Mouse (Mus musculus) spleen, adult 12 weeks (tissue): ENCODE measurements around the gene Myh7.

ENCODE experiments used
- DNase-seq: peaks from one replicate; pipeline ENCODE4 v3.0.0; 2022; ENCODE audit warnings: low spot score

The Myh7 gene

DNA sequence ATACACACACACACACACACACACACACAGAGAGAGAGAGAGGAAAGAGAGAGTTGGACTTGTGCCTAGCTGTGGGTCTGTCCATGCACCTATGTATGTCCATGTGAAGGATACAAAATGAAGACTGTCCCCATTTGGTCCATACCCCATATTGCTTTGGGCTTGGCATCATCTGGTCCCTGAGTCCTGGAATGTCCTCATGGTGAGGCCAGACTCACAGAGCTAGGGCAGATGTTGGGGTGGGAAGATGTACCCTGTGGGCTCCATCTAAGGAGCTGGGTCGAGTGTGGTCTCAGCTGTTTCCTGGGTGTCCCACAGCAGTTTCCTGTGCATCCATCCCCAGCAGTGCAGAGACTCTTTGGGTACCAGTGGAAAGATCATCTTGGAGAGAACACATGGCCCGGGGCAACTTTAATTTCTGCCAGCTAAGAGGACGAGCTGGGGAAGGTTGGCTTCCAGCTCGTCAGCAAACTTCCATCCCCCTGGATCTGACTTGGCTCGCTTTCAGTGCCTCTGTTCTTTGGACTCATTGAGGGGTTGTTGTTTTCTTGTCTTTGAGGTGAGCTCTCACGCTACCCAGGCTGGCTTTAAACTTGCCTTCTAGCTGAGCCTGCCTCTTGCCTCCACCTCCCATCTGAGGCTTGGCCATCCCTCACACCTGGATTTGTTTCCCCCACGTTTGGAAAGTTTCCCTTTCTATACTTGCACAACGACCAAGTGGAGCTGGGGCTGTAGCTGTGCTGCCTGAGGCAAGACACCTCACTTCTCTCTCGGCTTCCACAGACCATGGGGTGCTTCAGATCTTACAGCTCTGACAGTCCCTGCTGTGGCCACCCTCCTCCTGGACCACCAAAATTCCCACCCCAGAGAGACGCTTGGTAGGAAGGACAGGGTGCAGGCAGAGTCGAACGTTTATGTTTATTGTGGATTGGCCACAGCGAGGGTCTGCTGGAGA is 53.1 kb downstream of the Myh7 start:
- DNase-seq = no peak

DNA sequence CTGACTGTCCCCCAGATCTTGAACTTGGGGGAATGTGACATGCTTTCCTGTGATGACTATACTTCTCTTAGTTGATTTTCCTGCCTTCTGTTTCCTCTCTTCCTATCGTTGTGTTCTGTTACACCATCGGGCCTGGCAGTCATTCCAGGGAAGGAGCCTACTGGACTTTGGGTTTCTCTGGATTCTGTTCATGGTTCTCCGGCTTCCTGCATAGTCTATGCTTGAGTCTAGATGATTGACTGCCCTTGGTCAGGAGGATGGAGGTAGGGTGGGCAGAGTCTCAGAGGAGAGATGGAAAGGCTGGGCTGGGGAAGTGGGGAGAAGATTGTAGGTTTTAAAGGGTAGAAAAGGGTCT is 54.3 kb downstream of the Myh7 start:
- no peak for DNase-seq

DNA sequence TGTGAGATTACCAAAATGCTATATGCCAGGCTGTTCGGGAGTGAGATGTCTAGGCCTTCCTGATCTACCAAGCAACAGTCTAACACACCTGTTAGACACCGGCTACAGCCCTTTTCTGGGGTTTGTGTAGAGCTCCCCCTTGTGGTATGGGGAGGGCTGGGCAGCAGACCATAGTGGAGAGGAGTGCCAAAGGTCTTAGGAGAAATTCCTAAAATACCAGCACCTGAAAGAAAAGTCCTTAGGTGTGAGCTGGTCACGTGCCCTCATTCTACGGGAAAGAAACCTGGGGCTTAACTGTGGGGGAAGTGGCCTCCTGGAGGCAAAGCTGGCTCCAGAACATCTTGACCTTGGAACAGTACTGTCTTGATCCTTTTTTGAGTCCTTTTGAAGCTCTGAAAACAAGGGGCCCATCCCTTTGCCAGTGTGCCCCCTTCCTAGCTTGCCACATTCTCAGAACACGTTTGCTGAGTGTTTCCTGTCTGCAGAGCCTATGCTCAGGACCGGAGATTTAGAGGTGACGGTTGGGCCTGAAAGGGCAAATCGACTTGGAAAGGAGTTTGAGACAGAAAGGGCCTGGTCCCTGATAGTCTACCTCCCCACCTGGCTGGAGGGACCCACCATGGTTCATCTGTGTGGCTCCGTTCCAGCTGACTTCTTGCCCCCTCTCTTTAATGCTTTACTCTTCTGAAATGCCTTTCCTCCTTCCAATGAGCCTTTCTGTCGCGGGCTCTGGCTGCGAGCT is 54.8 kb downstream of the Myh7 start:
- DNase-seq = peak; percentile 9

DNA sequence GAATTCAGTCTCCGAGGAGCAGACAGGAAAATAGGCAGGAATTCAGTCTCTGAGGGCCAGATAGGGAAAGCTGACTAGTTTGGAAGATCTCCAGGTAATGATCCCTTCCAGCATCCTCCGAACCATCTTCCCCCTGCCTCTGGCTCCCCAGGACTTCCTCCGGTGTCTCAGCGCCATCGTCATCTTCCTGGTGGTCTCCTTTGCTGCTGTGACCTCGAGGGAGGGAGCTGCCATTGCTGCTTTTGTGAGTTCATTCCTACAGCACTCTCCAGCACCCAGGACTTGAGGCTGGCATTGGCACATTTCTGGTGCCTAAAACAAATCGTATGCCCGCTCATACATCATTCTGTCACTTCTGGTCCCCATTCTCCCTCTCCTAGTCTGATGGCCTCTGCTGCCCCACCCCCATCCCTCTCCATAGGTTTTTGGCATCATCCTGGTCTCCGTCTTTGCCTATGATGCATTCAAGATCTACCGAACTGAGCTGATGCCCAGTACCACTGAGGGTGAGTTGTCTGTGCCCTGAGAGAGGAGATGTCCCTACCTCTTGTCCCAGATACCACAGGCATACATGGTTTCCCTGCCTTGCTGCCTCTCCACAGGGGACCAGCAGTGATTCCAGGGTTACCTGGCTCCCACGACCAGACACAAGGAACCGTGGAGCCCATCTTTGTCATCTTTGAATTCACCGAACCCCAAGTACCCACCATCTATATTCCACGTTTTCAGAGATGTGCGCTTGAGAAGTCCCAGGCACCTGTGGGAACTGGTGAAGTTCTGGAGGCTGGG is 55.8 kb downstream of the Myh7 start:
- no peak for DNase-seq

DNA sequence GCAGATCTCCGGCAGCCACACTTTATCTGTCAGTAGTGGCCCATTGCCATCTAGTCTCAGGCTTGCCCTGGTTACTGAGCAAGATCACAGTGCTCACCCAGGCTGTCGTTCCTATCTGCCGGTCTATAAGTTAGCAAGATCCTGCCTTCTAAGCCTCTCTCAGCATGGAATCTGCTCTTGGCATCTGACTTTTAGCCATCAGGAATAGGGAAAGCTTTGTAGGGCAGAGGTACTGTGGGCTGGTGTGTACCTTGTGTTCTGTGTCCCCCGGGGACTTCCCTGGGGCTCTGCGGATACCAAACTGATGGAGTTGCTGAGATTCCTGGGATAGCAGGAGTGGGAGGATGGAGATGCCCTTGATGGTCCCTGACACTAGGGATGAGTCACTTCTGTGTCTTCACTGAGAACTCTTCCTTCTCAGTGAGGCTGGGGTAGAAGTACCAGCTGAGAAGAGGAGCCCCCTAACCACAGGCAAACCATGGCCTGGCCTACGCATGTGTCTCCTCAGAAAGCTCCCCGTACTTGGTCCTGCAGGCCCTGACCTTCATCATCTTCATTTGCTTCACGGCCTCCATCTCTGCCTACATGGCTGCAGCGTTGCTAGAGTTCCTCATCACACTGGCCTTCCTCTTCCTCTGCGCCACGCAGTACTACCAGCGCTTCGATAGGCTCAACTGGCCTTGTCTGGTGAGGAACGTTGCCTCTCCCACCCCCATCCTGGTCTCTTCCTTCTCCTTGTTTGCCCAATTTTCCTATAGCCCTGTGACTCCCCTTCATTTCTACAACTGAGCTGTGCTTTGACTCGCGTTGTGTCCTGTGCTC is 56.9 kb downstream of the Myh7 start:
- DNase-seq = no peak

DNA sequence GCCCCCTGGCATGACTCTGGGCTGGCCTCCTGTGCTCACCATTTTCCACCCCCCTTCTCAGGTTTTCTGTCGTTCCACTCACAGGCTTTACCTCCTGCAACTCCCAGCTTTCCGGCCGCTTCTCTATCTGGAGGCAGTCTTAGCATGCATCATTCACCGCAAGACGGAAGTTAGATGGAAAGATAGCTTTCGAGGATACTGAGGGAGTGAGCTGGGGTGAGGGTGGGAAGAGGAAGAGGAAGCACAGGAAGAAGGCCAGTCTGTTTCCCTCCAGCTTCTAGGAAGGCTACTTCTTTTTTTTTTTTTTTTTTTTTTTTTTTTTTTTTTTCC is 57.6 kb downstream of the Myh7 start:
- no peak for DNase-seq

DNA sequence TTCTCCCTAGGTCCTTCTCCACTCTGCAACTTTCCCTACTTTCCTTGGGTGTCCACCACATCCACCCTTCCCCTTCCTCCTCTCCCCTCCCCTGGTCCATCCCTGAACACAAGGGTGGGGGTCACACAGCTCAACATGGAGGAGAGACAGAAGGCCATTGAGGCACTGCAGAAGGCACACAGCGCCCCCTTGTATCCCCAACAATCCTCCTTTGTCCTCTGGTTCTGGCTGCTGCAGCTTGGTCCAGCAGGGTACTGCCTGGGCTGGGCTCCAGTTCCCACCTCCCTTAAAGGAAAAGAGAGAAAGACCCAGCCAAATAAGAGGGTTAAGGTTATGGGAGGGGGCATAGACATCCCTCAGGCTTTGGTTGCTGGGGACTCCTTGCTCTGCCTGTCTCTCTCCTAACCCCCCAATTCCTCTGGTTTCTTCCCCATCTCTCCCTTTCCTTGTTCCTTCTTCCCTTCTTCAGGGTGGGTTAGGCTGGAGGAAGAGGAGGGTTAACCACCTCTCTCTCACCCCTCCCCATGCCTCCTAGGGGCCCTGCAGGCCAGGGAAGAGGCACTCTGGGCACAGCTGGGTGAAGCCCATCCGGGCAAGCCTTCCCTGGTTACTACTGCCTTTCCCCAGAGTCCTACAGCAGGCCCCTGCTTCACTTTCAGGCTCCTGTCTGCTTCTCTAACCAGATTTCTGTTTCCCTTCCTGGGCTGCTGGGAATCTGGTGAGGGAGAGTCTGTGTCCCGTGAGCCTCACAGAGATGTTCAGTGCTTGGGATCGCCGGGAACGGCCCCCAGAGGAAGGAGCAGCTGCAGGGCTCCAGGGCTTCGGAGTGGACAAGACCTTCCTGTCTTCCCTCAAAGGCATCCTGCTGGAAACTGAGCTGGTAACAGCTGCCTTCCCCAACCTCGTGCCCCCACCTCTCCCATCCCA is 58.3 kb downstream of the Myh7 start, which contains the start of gene Cmtm5:
Cmtm5 (plus strand) TSS at position 358 of the 927 bp plus-strand sequence.
- no peak for DNase-seq

DNA sequence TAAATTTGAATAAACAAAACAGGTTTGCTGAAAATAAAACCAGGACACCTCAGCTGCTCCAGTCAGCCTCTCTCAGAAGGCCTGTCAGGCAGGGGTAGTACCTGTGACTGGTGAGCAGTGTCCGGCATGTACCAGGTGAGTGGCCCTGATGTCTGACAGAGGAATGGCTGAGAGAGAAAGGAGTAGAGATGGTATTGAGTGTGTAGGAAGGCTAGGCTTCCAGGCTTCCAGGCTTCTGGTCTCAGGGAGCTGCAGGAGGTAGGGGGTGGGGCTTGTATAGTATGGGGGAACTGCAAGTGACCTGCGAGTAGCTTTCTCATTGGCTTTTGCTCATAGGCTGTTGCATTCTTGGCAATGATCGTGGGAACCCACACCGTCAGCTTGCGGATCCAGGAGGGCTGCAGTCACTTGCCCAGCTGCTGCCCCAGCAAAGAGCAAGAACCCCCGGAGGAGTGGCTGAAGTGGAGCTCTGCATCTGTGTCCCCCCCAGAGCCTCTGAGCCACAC is 61.7 kb downstream of the Myh7 start, which contains the start of gene Il25:
Il25 (plus strand) TSS at position 51 of the 506 bp plus-strand sequence.
- no peak for DNase-seq

DNA sequence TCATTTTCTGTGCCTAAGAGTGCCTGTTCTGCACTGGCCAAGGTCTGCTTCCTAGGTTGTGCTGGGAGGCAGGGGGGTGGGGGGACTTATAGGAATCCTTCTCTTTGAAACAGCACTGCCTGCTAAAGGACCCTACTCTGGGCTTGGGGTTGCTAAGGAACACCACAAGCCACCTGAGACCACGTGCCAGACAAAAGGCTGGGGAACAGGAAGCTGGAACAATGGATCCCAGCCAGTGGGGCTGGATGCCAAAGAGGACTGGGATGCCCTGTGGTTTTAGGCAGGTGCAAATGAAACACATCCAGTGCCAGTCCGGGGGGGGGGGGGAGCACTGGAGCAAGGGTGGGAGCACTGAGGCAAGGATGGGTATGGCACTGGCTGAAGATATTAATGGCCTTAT is 64.0 kb downstream of the Myh7 start:
- no peak for DNase-seq

DNA sequence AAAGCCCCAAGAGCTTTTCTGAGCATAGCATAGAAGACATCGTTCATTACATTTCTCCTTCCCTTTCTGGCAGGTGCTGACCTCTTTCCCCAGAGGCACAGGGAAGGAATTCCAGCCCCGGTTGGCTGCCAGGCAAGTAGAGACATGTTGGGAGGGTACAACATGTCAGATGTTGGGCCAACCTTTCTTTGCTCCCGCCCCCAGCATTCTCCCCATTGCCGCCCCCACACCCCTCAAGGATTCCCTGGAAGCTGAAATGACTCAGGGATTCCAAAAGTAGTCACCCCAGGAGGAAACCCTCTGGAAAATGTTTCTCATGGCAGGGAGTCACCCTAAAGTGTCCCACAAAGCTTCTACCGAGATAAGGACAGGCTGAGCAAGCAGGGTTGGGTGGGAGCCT is 64.6 kb downstream of the Myh7 start:
- DNase-seq = no peak

DNA sequence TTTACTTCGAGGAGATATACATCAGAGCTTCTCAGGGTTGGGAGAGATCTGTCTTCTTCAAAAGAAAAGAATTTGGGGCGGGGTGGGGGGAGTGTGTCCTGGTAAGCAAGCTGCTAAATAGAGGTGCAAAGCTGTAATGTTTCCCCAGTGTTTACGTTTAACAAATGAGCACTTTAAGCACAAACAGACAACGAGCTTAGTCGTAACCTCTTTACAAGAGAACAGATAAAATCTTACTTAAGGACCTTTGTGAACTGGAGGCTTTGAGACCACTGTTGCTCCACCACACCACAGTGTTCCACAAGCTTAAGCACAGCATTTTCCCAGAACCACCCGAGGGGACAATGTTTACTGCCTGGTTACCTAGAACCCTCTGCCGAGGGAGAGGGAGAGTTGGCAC is 67.1 kb downstream of the Myh7 start:
- no peak for DNase-seq

DNA sequence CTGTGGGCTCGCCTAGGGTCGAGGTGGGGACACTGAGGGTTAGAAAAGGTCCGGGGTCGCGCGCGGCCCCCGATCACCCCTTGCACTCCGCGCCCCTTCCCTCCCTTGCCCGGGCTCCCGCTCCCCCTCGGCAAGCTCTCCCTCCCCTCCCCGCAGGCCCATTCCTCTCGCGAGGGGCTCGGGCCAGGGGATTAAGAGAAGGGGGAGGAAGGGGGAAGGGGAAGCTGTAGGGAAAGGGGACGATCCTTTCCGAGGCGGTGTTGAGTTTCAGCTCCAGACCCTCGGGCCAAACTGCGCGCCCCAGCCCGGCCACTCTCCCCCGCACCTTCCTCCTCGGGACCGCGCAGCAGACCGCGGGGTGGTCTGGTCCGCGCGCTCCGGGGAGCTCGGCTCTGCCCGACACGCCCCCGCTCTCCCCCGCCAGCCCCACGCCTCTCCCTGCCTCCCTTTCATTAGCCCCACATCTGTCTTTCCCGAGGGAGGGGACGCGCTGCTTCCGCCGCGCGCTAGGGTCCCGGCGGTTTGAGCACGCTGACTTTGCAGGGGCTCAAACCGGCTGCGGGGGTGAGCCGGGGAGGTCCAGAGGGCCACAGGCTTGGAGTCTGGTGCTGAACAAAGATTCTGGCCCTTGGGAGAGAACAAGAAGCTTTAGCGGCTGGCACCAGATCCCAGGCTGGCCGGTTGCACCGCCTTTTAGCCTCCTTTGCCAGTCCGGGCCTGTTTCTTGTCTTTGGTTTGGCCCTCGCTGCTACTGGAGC is 67.8 kb downstream of the Myh7 start:
- DNase-seq = no peak

DNA sequence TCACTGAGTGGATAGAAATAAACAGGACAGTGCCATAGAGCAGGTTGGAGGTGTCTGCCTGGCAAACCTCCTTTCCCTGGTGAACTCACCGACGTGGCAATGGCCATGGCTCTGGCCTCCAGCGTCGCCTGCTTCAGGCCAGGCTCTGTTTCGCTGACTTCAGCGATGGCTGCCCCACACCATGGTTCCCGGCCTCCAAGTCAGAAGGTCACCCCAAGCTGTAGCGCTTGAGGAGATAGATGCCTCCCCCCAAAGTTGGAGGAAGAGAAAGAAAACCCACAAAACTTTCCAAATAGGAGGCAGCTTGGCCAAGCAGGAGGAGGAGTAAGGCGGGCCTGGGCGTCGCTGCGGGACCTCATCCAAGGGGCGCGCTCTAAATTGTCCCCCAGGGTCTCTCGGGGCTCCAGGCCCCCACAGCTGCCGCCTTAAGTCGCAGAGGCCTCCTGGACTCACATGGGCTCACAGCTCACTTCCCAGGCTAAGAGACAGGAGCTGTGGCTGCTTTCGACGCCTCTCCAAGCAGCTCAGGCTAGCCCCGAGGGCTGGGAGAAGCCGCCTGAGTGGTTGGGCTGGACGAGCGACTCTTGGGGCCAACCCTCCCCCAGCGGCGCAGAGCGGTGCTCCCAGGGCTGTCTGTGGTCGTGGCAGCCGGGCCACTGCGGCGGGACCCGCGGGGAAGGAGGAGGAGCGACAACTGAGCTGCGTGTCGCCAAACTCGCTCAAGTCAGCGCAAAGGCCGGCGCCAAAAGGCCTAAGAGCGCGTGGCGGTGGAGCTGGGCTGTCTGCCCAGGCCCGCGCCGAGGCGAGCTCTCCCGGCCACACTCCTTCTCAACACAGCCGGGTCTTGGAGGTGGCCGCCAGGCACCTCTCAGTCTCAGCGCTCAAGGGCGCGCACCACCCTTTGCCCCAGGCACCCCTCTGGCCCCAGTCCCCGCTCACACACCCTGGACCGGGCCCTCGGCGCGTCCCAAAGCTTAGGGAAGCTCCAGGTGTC is 68.8 kb downstream of the Myh7 start, which contains the start of gene Efs:
Efs (minus strand) TSS at position 778 of the 994 bp plus-strand sequence.
- no peak for DNase-seq

DNA sequence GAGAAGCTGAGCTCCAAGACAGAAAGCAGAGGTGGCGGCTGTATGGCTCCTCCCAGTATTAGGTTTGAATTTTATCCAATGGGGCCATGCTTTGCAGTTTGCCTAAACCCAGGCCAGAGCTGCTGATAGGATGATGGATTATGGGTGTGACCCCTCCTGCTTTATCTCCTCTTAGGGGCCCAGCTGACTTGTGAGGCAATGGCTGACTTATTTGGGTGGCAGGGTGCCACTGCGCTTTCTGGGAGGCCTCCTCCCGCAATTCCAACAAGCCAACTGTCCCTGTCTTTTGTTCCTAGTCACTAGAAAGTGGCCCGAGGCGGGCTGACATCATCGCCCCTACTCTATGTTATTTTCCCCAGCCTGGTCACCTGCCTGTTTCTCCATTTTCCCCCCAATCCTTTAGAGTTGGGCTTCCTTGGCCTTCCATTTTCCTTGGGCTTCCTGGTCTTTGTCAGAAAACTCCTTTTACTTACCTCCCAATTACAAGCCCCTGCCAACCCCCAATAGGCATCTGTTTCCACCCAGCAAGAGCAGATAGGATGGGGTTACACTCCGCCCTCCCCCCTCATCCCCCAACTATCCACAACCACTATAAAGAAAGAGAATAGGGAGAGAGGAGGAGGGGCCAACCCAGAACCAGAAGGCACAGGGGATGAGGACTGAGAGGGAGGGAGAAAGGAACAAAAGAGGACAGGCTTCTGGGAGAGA is 69.6 kb downstream of the Myh7 start:
- no peak for DNase-seq
